Mouse (Mus musculus): ENCODE measurements around the gene Cd244a. TPM values are rescaled to one million over a fixed set of nuclear protein-coding genes. Genes with fewer than 3 reads are reported as not detected.

The Cd244a gene
- total RNA-seq, 1 experiment, result not detected

- Histone ChIP-seq H3K27ac (ENCODE audit: insufficient read depth, low read depth, low read length, poor library complexity, severe bottlenecking) (no peak overlapping the region), H3K9ac (ENCODE audit: insufficient read depth, low read depth, low read length, poor library complexity, severe bottlenecking) (no peak overlapping the region), H3K4me3 (ENCODE audit: insufficient read depth in 1 of 2, low read depth in 1 of 2, low read length in 2 of 2, poor library complexity in 1 of 2, severe bottlenecking in 1 of 2) (no peak overlapping the region), H3K9me3 (ENCODE audit: control insufficient read depth, insufficient read depth, low read depth, low read length) (no peaks in the 10 kb centered on the region), H3K36me3 (ENCODE audit: control insufficient read depth, insufficient read depth, low read length, poor library complexity, severe bottlenecking) (no peaks in the 10 kb centered on the region), H3K4me1 (ENCODE audit: control insufficient read depth in 2 of 2, insufficient read depth in 2 of 2, low read length in 2 of 2, poor library complexity in 1 of 2) (no peaks in the 10 kb centered on the region)
- in situ Hi-C loops (cut with MboI; ENCODE audit: low sequenced_read_pairs in 2 of 2, unreplicated experiment in 2 of 2), result no loop called here
- TF ChIP-seq ZNF384 (IDR thresholded peaks at IDR 0.05; ENCODE audit: low read depth, low read length) (no peak), ZC3H11A (IDR thresholded peaks at IDR 0.05; ENCODE audit: borderline replicate concordance, low read depth, low read length) (no peak), MAFK (IDR thresholded peaks at IDR 0.05; ENCODE audit: insufficient read depth, low read depth, low read length) (no peak), HCFC1 (IDR thresholded peaks at IDR 0.05; ENCODE audit: borderline replicate concordance, insufficient read depth, low read length) (no peak), CHD2 (IDR thresholded peaks at IDR 0.05; ENCODE audit: low read depth, low read length) (no peak)
- DNase-seq (ENCODE audit: low read depth, low spot score), result no peak
Observed at GRCm38 (mm10) chr1:171531367-171531766, 27.6 kb upstream of the Cd244a start.

- in situ Hi-C loops (cut with MboI; ENCODE audit: low sequenced_read_pairs in 2 of 2, unreplicated experiment in 2 of 2), result no loop called here
- Histone ChIP-seq H3K4me1 (ENCODE audit: control insufficient read depth in 2 of 2, insufficient read depth in 2 of 2, low read length in 2 of 2, poor library complexity in 1 of 2) (no peaks in the 10 kb centered on the region), H3K9me3 (ENCODE audit: control insufficient read depth, insufficient read depth, low read depth, low read length) (no peaks in the 10 kb centered on the region), H3K9ac (ENCODE audit: insufficient read depth, low read depth, low read length, poor library complexity, severe bottlenecking) (no peak overlapping the region), H3K27ac (ENCODE audit: insufficient read depth, low read depth, low read length, poor library complexity, severe bottlenecking) (no peak overlapping the region), H3K4me3 (ENCODE audit: insufficient read depth in 1 of 2, low read depth in 1 of 2, low read length in 2 of 2, poor library complexity in 1 of 2, severe bottlenecking in 1 of 2) (no peak overlapping the region), H3K36me3 (ENCODE audit: control insufficient read depth, insufficient read depth, low read length, poor library complexity, severe bottlenecking) (no peaks in the 10 kb centered on the region)
- DNase-seq (ENCODE audit: low read depth, low spot score), result no peak
- TF ChIP-seq CHD2 (IDR thresholded peaks at IDR 0.05; ENCODE audit: low read depth, low read length), result no peak
- no peak for TF ChIP-seq MAFK (IDR thresholded peaks at IDR 0.05; ENCODE audit: insufficient read depth, low read depth, low read length)
- TF ChIP-seq ZC3H11A (IDR thresholded peaks at IDR 0.05; ENCODE audit: borderline replicate concordance, low read depth, low read length), result no peak
- no peak for TF ChIP-seq ZNF384 (IDR thresholded peaks at IDR 0.05; ENCODE audit: low read depth, low read length)
- no peak for TF ChIP-seq HCFC1 (IDR thresholded peaks at IDR 0.05; ENCODE audit: borderline replicate concordance, insufficient read depth, low read length)
Observed at GRCm38 (mm10) chr1:171532830-171533229, 26.2 kb upstream of the Cd244a start.

GRCm38 (mm10) chr1:171534557-171534956 lies 24.4 kb upstream of the Cd244a start:
- DNase-seq (ENCODE audit: low read depth, low spot score), result no peak
- no peaks in the 10 kb centered on the region for H3K36me3 ChIP-seq (ENCODE audit: control insufficient read depth, insufficient read depth, low read length, poor library complexity, severe bottlenecking)
- no peak overlapping the region for H3K4me3 ChIP-seq (ENCODE audit: insufficient read depth in 1 of 2, low read depth in 1 of 2, low read length in 2 of 2, poor library complexity in 1 of 2, severe bottlenecking in 1 of 2)
- H3K27ac ChIP-seq (ENCODE audit: insufficient read depth, low read depth, low read length, poor library complexity, severe bottlenecking), result no peak overlapping the region
- H3K9ac ChIP-seq (ENCODE audit: insufficient read depth, low read depth, low read length, poor library complexity, severe bottlenecking), result no peak overlapping the region
- H3K4me1 ChIP-seq (ENCODE audit: control insufficient read depth in 2 of 2, insufficient read depth in 2 of 2, low read length in 2 of 2, poor library complexity in 1 of 2), result no peaks in the 10 kb centered on the region
- TF ChIP-seq HCFC1 (IDR thresholded peaks at IDR 0.05; ENCODE audit: borderline replicate concordance, insufficient read depth, low read length) (no peak), ZNF384 (IDR thresholded peaks at IDR 0.05; ENCODE audit: low read depth, low read length) (no peak), CHD2 (IDR thresholded peaks at IDR 0.05; ENCODE audit: low read depth, low read length) (no peak), ZC3H11A (IDR thresholded peaks at IDR 0.05; ENCODE audit: borderline replicate concordance, low read depth, low read length) (no peak), MAFK (IDR thresholded peaks at IDR 0.05; ENCODE audit: insufficient read depth, low read depth, low read length) (no peak)
- in situ Hi-C loops (cut with MboI; ENCODE audit: low sequenced_read_pairs in 2 of 2, unreplicated experiment in 2 of 2), result no loop called here
- no peaks in the 10 kb centered on the region for H3K9me3 ChIP-seq (ENCODE audit: control insufficient read depth, insufficient read depth, low read depth, low read length)

- H3K9ac ChIP-seq (ENCODE audit: insufficient read depth, low read depth, low read length, poor library complexity, severe bottlenecking), result no peak within 1 kb of the TSS
- no peak for DNase-seq (ENCODE audit: low read depth, low spot score)
- no peaks in the 10 kb centered on the region for H3K4me1 ChIP-seq (ENCODE audit: control insufficient read depth in 2 of 2, insufficient read depth in 2 of 2, low read length in 2 of 2, poor library complexity in 1 of 2)
- 0 out of 2 replicates have a peak, but pooled peaks cover 1% of the 10 kb centered on the region for H3K9me3 ChIP-seq (ENCODE audit: control insufficient read depth, insufficient read depth, low read depth, low read length)
- H3K36me3 ChIP-seq (ENCODE audit: control insufficient read depth, insufficient read depth, low read length, poor library complexity, severe bottlenecking), result no peaks in the 10 kb centered on the region
- in situ Hi-C loops (cut with MboI; ENCODE audit: low sequenced_read_pairs in 2 of 2, unreplicated experiment in 2 of 2), result no loop called here
- no peak within 1 kb of the TSS for H3K4me3 ChIP-seq (ENCODE audit: insufficient read depth in 1 of 2, low read depth in 1 of 2, low read length in 2 of 2, poor library complexity in 1 of 2, severe bottlenecking in 1 of 2)
- no peak for TF ChIP-seq ZC3H11A (IDR thresholded peaks at IDR 0.05; ENCODE audit: borderline replicate concordance, low read depth, low read length)
- no peak for TF ChIP-seq ZNF384 (IDR thresholded peaks at IDR 0.05; ENCODE audit: low read depth, low read length)
- TF ChIP-seq MAFK (IDR thresholded peaks at IDR 0.05; ENCODE audit: insufficient read depth, low read depth, low read length), result no peak
- TF ChIP-seq CHD2 (IDR thresholded peaks at IDR 0.05; ENCODE audit: low read depth, low read length), result no peak
- TF ChIP-seq HCFC1 (IDR thresholded peaks at IDR 0.05; ENCODE audit: borderline replicate concordance, insufficient read depth, low read length), result no peak
- H3K27ac ChIP-seq (ENCODE audit: insufficient read depth, low read depth, low read length, poor library complexity, severe bottlenecking), result no peak within 1 kb of the TSS
Observed at GRCm38 (mm10) chr1:171535194-171535593, 23.8 kb upstream of the Cd244a start, which contains the start of gene Itln1. Gene Itln1 (minus strand): TSS chr1:171535294.

- no peak for DNase-seq (ENCODE audit: low read depth, low spot score)
- H3K9me3 ChIP-seq (ENCODE audit: control insufficient read depth, insufficient read depth, low read depth, low read length), result 0 out of 2 replicates have a peak, but pooled peaks cover 2% of the 10 kb centered on the region
- no peak for TF ChIP-seq MAFK (IDR thresholded peaks at IDR 0.05; ENCODE audit: insufficient read depth, low read depth, low read length)
- no peak for TF ChIP-seq HCFC1 (IDR thresholded peaks at IDR 0.05; ENCODE audit: borderline replicate concordance, insufficient read depth, low read length)
- no peak; the same call in 1 of the 2 replicates for TF ChIP-seq ZC3H11A (IDR thresholded peaks at IDR 0.05; ENCODE audit: borderline replicate concordance, low read depth, low read length)
- no peak for TF ChIP-seq ZNF384 (IDR thresholded peaks at IDR 0.05; ENCODE audit: low read depth, low read length)
- no peak overlapping the region for H3K27ac ChIP-seq (ENCODE audit: insufficient read depth, low read depth, low read length, poor library complexity, severe bottlenecking)
- in situ Hi-C loops (cut with MboI; ENCODE audit: low sequenced_read_pairs in 2 of 2, unreplicated experiment in 2 of 2), result no loop called here
- no peak overlapping the region for H3K4me3 ChIP-seq (ENCODE audit: insufficient read depth in 1 of 2, low read depth in 1 of 2, low read length in 2 of 2, poor library complexity in 1 of 2, severe bottlenecking in 1 of 2)
- H3K9ac ChIP-seq (ENCODE audit: insufficient read depth, low read depth, low read length, poor library complexity, severe bottlenecking), result no peak overlapping the region
- H3K36me3 ChIP-seq (ENCODE audit: control insufficient read depth, insufficient read depth, low read length, poor library complexity, severe bottlenecking), result no peaks in the 10 kb centered on the region
- H3K4me1 ChIP-seq (ENCODE audit: control insufficient read depth in 2 of 2, insufficient read depth in 2 of 2, low read length in 2 of 2, poor library complexity in 1 of 2), result no peaks in the 10 kb centered on the region
Observed at GRCm38 (mm10) chr1:171540694-171541093, 18.3 kb upstream of the Cd244a start.
